Mouse (Mus musculus) erythroid progenitor cell, adult 5-6 weeks (primary cell): ENCODE results near the gene Ceacam20. TPM values are rescaled to one million over a fixed set of nuclear protein-coding genes. Genes with fewer than 3 reads are reported as not detected.
"Not testable (repeated sequence)": the region's sequence is repeated elsewhere in the genome, so short reads cannot be mapped to it uniquely, and the experiment has no call there.

ENCODE experiments used
- ATAC-seq: replicated peaks from 2 replicates; pipeline ENCODE4 v1.8.0; 2016; ENCODE audit warnings: moderate number of reproducible peaks, mild to moderate bottlenecking, moderate TSS enrichment, inconsistent platforms; ENCODE audit not compliant: poor library complexity, low FRiP score, severe bottlenecking
- total RNA-seq, 2 experiments: library from RNA; stranded (forward) in 1 of 2; stranded (reverse) in 1 of 2; fragments of 150-400 nt in 1 of 2; fragments of 186-747, 209-891 nt in 1 of 2; gene quantifications; 2 replicates each; pipeline versions ENCODE4 v1.2.3 to v1.2.4; 2015 to 2017; ENCODE audit warnings: low replicate concordance in 2 of 2

The Ceacam20 gene
- total RNA-seq, 2 experiments from 2014 or later: not detected

DNA sequence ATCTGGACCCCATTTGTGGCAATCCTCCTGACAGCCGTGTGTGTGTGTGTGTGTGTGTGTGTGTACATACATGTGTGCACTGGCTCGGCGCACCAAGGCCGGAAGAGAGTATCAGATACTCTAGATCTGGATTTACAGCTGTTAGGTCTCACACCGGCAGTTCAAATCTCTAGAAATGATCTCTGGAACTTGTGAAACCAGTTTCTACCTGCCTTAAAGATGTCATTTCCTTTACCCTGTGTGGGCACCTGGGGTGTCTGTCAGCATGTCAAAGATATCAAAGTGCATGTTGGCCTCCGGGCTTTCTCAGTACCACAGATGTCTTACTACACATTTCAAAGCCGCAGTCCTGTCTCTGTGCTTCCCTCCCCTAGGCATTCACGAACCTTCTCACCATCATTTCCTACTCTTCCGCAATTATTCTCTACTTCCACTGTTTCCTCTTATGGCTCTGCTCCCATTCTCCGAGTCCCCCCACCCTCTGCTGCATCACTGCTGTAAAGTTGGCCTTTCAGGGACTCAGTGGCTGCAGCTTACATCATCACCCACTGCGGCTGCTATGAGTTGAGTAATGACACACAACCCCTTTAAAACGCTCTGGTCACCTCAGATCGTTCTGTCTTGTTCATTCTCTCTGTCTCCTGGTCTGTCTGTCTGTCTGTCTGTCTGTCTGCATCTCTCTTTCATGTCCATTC is 19.2 kb upstream of the Ceacam20 start:
- ATAC-seq: no peak

DNA sequence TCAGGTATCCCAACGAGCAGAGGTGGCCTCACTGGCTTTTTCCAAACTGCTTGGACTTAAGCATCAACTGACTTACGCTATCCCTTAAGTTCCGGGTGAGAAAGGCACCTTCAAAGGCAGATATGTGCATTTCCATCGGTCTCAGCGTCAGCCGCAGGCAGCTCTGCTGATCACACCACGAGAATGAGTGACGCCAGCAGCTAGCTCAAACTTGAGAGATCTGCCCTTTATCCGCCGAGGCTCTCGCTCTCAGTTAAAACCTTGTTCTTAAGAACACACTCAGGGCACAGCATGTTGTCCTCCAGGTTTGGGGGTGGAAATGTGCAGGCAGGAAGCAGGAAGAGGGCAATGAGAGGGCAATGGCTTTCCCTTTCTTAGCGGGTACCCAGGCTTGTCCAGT is 16.3 kb upstream of the Ceacam20 start:
- no peak for ATAC-seq

DNA sequence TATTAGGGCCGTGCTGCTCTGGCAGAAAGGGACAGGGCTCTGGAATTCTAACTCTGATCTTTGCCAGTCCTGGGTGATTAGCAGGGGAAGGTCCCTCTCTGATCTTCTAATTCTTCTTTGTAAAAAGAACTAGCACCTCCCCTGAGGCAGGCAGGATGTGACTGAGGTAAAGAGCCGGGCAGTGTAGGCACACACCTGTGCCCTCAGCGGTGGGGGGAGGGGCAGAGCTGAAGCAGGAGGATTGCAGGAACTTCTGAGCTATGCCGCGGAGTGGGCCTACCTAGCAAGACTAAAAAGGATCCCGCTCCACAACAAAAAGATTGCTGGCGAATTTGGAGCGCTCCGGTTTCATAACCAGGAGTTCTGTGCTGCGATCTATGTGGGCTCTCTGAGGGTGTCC is 15.2 kb upstream of the Ceacam20 start:
- ATAC-seq: no peak

DNA sequence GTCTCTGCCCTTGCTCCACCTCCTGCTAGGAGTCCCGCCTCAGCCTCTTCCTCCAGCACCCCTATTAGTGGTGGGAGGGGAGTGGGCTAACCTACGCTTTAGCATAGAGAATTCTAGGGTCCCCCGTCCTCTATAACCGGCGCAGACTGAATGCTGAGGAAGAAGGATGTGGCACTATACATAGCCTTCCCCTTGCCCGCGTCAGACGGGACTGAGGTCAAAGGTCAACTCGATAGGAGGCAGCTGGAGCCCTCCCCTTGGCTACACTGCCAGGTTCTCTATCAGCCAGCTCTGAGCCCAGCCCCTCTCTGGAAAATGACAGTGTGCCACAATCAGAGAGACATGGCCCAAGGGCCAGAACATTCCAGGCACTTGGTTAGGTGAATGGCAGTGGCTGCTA is 14.6 kb upstream of the Ceacam20 start, which contains the start of gene Igsf23:
Gene Igsf23, minus strand, starts transcription at position 168 of the 400 bp plus-strand sequence.
- no peak for ATAC-seq

DNA sequence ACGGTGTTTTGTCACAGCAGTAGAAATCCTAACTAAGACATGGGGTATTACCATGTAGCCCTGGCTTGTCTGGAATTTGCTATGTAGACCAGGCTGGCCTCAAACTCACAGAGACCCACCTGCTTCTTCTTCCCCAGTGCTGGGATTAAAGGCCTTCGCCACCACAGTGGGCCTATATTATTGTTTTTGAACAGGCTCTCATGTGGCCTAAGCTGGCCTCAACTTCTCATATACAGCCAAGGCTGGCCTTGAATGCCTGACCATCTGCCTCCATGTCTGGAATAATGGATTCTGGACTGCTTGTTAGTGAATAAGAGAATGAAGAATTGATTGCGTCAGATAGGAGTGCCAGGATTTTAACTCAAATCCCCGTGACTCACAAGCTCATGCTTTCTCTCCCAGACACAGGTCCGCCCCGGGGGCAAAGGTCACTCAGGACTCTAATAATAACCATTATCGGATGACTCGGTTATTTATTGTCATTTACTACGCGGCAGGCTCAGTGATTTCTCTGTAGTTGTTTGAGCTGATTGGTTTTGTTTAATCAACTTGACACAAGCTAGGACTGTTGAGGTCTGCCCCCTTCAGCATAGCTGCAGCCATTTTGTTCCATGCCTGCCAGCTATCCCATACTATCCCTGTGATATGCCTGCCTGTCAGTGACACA is 12.8 kb upstream of the Ceacam20 start:
- no peak for ATAC-seq

GRCm38 (mm10) chr7:19953054-19953453 is 12.2 kb upstream of the Ceacam20 start:
- no peak for ATAC-seq

DNA sequence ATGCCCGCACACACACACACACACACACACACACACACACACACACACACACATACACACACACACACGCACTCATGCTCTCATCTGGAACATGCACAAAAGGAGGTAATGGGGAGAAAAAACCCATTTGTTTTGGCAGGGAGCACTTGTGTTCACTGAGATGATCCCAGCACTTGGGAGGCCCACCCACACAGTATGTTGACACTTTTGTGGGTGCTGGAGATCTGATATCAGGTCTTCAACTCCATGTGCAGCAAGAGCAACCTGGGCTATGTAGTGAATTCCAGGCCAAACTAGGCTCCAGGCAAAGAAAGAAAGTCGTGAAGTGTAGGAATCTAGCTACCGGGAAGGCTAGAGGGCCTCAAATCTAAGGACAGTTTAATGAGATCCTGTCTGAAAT is 9.4 kb upstream of the Ceacam20 start:
- ATAC-seq: no peak

- ATAC-seq: no peak
Observed at GRCm38 (mm10) chr7:19956341-19956781, 8.9 kb upstream of the Ceacam20 start.

GRCm38 (mm10) chr7:19962423-19962822 is 2.8 kb upstream of the Ceacam20 start:
- ATAC-seq: no peak

DNA sequence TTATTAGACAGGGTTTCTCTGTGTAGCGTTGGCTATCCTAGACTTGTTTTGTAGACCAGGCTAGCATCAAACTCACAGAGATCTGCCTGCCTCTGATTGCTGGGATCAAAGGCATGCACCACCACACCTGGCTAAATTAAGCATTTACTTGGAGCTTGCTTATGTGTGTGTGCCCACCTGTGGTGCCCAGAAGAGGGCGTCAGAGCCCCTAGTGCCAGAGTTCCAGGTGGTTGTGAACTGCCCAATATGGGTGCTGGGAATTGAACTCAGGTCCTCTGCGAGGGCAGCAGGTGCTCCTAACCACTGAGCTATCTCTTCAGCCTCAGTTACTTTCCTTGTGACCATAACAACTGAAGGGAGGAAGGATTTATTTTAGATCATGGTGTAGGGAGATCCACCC is 3.9 kb downstream of the Ceacam20 start:
- ATAC-seq: no peak

DNA sequence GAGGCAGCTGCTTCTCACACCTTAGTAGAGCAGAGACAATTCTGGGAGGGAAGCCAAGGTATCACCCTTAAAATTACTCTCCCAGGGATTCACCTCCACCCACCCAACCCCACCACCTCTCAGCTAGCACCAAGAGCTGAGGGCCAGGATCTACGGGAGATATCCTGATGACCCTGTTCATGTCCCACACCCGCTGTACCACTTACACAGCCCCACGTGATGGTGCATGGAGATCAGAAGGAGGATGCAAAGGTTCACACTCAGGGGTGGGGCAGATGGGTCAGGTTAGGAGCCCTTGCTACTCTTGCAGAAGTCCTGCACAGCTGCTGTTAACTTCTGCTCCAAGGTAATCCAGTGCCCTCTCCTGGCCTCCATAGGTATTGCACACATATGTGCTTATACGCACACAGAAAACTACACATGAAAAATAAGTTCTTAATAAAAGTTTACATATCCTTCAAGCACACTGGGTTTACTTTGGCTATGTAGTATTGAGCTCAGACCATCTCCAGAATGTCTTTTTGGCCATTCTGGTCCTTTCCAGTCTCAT is 4.4 kb downstream of the Ceacam20 start:
- no peak for ATAC-seq

- no peak for ATAC-seq
Observed at GRCm38 (mm10) chr7:19970196-19970595, 5.0 kb downstream of the Ceacam20 start.

GRCm38 (mm10) chr7:19971516-19971915 is 6.3 kb downstream of the Ceacam20 start:
- no peak for ATAC-seq

DNA sequence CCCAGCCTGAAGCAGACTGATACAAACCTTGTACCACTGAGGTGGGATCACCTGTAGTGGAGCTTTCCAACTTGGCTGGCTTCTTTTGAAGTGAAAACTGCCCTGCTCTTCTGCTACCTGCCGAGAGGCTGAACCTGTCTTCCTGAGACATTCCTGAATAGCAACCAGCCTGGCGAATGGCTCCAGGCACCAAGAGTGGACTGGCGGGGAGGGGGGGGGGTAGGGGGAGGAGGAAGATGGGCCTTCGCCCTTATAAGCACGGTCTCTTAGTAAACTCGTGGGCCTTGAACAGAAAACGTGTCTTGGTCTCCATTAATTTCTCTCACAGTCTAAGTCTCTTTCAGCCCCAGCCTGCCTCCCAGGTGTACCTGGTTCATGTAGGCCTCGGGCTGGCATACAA is 26.0 kb downstream of the Ceacam20 start, which contains the start of gene Nlrp9b:
Gene Nlrp9b, plus strand, starts transcription at position 301 of the 400 bp plus-strand sequence.
- ATAC-seq: not testable (repeated sequence)

DNA sequence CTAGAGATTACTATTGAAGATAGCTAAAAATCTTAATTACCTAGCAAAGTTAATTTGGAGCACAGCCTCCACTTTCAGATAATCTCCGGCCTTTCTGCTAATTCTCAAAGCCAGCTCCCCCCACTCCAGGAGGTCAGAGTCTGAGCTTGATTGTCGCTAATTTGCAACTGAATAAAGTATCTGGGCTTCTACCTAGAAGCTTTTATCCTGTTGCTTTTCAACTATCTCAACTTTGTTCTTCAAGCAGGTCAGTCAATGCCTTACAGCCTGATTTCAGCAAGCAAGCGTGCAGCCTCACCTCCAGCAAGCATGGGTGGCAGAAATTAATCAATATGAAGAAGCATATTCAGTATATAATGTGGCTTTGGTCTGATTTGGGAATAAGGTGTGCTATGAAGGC is 31.5 kb downstream of the Ceacam20 start:
- not testable (repeated sequence) for ATAC-seq

- ATAC-seq: no peak
Observed at GRCm38 (mm10) chr7:20009987-20010386, 44.8 kb downstream of the Ceacam20 start.

Other genes with a start within 250 kb of the Ceacam20 start
- gene Tomm40, start 250.0 kb upstream of the Ceacam20 start, total RNA-seq (2015; ENCODE audit: low replicate concordance): 14.7 and 16.9 TPM in 2 replicates
- gene Tomm40, start 250.0 kb upstream of the Ceacam20 start, total RNA-seq (2017; ENCODE audit: low replicate concordance): 8.9 and 10.4 TPM in 2 replicates
- not detected in 2 replicates for gene Nectin2, start 214.9 kb upstream of the Ceacam20 start, total RNA-seq (2015; ENCODE audit: low replicate concordance)
- gene Nectin2, start 214.9 kb upstream of the Ceacam20 start, total RNA-seq (2017; ENCODE audit: low replicate concordance): 0.64 TPM in 1 of 2 replicates, not detected in the other
- gene Bcam, start 194.4 kb upstream of the Ceacam20 start, total RNA-seq (2015; ENCODE audit: low replicate concordance): not detected in 2 replicates
- not detected in 2 replicates for gene Bcam, start 194.4 kb upstream of the Ceacam20 start, total RNA-seq (2017; ENCODE audit: low replicate concordance)
- gene Cblc, start 168.6 kb upstream of the Ceacam20 start, total RNA-seq (2015; ENCODE audit: low replicate concordance): not detected in 2 replicates
- not detected in 2 replicates for gene Cblc, start 168.6 kb upstream of the Ceacam20 start, total RNA-seq (2017; ENCODE audit: low replicate concordance)
- 15.5 and 21.3 TPM in 2 replicates for gene Bcl3, start 142.6 kb upstream of the Ceacam20 start, total RNA-seq (2015; ENCODE audit: low replicate concordance)
- 0.77 TPM in 1 of 2 replicates, not detected in the other for gene Bcl3, start 142.6 kb upstream of the Ceacam20 start, total RNA-seq (2017; ENCODE audit: low replicate concordance)
- not detected in 2 replicates for gene Gm19345, start 113.4 kb upstream of the Ceacam20 start, total RNA-seq (2015; ENCODE audit: low replicate concordance)
- gene Gm19345, start 113.4 kb upstream of the Ceacam20 start, total RNA-seq (2017; ENCODE audit: low replicate concordance): not detected in 2 replicates
- not detected in 2 replicates for gene Ceacam16, start 104.1 kb upstream of the Ceacam20 start, total RNA-seq (2015; ENCODE audit: low replicate concordance)
- not detected in 2 replicates for gene Ceacam16, start 104.1 kb upstream of the Ceacam20 start, total RNA-seq (2017; ENCODE audit: low replicate concordance)
- gene Ceacam19, start 77.4 kb upstream of the Ceacam20 start, total RNA-seq (2015; ENCODE audit: low replicate concordance): not detected in 2 replicates
- gene Ceacam19, start 77.4 kb upstream of the Ceacam20 start, total RNA-seq (2017; ENCODE audit: low replicate concordance): not detected in 2 replicates
- gene Pvr, start 44.3 kb upstream of the Ceacam20 start, total RNA-seq (2015; ENCODE audit: low replicate concordance): 0.72 TPM in 1 of 2 replicates, not detected in the other
- 0.13 and 2.0 TPM in 2 replicates for gene Pvr, start 44.3 kb upstream of the Ceacam20 start, total RNA-seq (2017; ENCODE audit: low replicate concordance)
- gene Igsf23, start 14.7 kb upstream of the Ceacam20 start, total RNA-seq (2015; ENCODE audit: low replicate concordance): not detected in 2 replicates
- gene Igsf23, start 14.7 kb upstream of the Ceacam20 start, total RNA-seq (2017; ENCODE audit: low replicate concordance): 2.4 TPM in 1 of 2 replicates, not detected in the other
- gene Nlrp9b, start 26.1 kb downstream of the Ceacam20 start, total RNA-seq (2015; ENCODE audit: low replicate concordance): not detected in 2 replicates
- not detected in 2 replicates for gene Nlrp9b, start 26.1 kb downstream of the Ceacam20 start, total RNA-seq (2017; ENCODE audit: low replicate concordance)
- not detected in 2 replicates for gene Vmn1r91, start 134.3 kb downstream of the Ceacam20 start, total RNA-seq (2015; ENCODE audit: low replicate concordance)
- gene Vmn1r91, start 134.3 kb downstream of the Ceacam20 start, total RNA-seq (2017; ENCODE audit: low replicate concordance): not detected in 2 replicates
- gene Gm16442, start 157.2 kb downstream of the Ceacam20 start, total RNA-seq (2015; ENCODE audit: low replicate concordance): not detected in 2 replicates
- not detected in 2 replicates for gene Gm16442, start 157.2 kb downstream of the Ceacam20 start, total RNA-seq (2017; ENCODE audit: low replicate concordance)
- not detected in 2 replicates for gene Vmn1r93, start 173.7 kb downstream of the Ceacam20 start, total RNA-seq (2015; ENCODE audit: low replicate concordance)
- not detected in 2 replicates for gene Vmn1r93, start 173.7 kb downstream of the Ceacam20 start, total RNA-seq (2017; ENCODE audit: low replicate concordance)
- gene Vmn1r94, start 203.0 kb downstream of the Ceacam20 start, total RNA-seq (2015; ENCODE audit: low replicate concordance): not detected in 2 replicates
- not detected in 2 replicates for gene Vmn1r94, start 203.0 kb downstream of the Ceacam20 start, total RNA-seq (2017; ENCODE audit: low replicate concordance)
- not detected in 2 replicates for gene Vmn1r95, start 228.3 kb downstream of the Ceacam20 start, total RNA-seq (2015; ENCODE audit: low replicate concordance)
- gene Vmn1r95, start 228.3 kb downstream of the Ceacam20 start, total RNA-seq (2017; ENCODE audit: low replicate concordance): not detected in 2 replicates
- gene Gm6164, start 240.2 kb downstream of the Ceacam20 start, total RNA-seq (2015; ENCODE audit: low replicate concordance): not detected in 2 replicates
- gene Gm6164, start 240.2 kb downstream of the Ceacam20 start, total RNA-seq (2017; ENCODE audit: low replicate concordance): not detected in 2 replicates